Mouse (Mus musculus): ENCODE measurements around the gene Ccnjl.

The Ccnjl gene

DNA sequence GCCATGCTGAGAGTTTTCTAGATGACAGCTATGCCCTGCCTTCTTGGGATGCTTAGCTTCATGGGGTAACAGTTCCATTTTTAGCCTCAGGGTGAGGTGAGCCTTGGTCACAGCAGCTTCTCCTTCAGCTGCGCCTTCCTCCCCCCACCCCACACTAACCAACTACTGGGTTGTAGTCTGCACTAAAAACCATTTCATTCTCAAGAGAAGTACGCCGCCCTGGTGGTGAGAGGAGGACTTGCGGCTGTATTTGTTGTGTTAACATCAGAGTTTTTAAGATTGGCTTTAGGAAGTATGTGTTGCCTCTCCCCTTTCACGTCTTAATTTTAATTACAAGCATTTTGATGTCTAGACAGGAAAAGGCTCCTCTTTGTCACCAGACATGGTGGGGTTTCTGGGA, 39.7 kb downstream of the Ccnjl start:
- peak in 1 of 2 experiments; percentile 45 for DNase-seq (ENCODE audit: low spot score in 2 of 2)

DNA sequence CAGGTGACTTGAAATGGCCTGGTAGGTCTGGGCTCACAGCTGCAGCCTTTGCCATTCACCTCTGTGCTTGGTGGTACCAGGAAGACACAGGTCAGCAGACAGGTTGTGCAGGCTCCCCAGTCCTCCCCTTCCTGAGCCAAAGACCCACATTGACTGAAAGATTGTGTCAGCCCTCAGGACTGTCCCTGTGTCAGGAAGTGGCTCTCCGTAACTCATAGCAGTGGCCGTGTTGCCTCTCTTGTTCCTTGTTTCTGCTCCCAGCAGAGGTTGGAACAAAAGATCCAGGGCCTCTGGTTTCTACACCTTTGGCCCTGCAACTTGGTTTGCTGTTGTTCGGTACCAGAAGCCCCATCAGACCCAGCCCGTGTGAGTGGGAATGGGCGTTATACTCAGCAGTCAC, 40.6 kb downstream of the Ccnjl start:
- no peak for DNase-seq (ENCODE audit: low spot score in 2 of 2)

DNA sequence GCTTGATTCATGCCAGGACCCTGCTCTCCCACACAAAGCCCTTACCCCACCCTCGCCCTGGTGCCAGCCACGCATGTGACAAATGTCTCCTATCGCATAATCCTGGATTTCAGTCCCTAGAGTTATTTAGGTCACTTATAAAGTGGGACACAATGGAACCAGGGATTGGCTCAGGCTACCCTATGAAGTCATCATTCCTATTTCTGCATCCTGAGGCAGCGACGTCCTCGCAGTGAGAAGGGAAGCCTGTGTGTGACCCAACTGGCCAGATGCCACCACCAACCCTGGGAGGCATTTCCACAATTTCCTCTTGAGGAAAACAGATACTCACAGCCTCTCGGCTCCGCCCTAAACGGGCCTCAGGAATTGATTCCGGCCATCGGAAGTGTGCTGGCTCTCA, 41.0 kb downstream of the Ccnjl start:
- DNase-seq (ENCODE audit: low spot score in 2 of 2) = peak in 1 of 2 experiments; percentile 38

DNA sequence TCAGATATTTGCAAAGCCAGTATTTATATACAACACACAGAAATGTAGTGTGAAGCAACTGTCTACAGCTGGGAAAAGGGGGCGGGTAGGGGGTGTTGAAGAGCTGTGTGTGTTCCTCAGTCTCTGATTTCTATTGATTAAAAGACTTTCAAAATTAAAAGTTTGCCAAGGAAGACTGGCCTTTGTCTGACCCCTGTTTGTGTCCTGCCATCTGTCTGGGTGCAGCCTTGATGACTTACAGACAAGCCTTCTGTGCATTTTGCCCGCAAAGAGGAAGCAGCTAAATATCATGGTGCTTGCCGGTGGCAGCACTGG, 46.4 kb downstream of the Ccnjl start:
- DNase-seq (ENCODE audit: low spot score in 2 of 2) = no peak

- no peak for DNase-seq (ENCODE audit: low spot score in 2 of 2)
Observed at GRCm38 (mm10) chr11:43575376-43576151, 47.0 kb downstream of the Ccnjl start.

DNA sequence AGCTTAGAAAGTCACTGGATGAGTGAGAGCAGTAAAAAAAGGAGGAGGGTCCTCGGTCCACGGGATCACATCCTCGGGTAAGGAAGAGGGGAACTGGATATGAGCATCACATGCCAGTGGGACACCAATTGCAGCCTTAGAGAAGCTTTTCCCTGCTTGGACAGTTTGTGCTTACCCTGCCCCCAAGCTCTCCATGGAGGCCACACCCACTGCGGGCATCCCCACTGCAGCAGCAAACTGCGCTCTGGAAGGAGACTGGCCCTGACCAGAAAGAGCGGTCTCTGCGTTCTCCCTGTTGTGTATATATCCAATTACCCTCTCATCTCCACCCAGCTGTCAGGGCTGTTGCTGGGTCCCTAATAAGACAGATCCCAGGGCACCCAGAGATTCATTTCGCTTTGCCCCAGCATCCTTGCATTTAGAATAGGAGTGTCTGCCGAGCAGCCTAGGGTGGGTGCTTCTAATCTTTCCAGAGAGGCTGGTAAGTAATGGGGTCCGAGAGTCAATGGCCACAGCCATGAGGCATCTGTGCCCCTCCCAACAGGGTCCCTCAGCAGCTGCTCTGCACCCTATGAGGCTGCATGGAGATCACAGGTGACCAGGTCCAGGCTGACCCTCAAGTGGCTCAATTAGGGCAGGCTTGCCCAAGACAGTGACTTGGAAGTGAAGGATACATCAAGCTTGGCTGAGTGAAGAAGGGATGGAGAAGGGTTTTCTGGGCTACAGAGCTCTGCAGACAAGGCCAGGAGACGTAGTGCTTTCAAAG, 49.3 kb downstream of the Ccnjl start:
- DNase-seq (ENCODE audit: low spot score in 2 of 2) = no peak

GRCm38 (mm10) chr11:43585211-43586005, 56.8 kb downstream of the Ccnjl start:
- DNase-seq (ENCODE audit: low spot score in 2 of 2) = no peak

GRCm38 (mm10) chr11:43586324-43587090, 57.9 kb downstream of the Ccnjl start, which contains the start of gene 4933415A04Rik:
Gene 4933415A04Rik, plus strand, starts transcription at chr11:43587040.
- peak in 1 of 2 experiments; percentile 69 for DNase-seq (ENCODE audit: low spot score in 2 of 2)

DNA sequence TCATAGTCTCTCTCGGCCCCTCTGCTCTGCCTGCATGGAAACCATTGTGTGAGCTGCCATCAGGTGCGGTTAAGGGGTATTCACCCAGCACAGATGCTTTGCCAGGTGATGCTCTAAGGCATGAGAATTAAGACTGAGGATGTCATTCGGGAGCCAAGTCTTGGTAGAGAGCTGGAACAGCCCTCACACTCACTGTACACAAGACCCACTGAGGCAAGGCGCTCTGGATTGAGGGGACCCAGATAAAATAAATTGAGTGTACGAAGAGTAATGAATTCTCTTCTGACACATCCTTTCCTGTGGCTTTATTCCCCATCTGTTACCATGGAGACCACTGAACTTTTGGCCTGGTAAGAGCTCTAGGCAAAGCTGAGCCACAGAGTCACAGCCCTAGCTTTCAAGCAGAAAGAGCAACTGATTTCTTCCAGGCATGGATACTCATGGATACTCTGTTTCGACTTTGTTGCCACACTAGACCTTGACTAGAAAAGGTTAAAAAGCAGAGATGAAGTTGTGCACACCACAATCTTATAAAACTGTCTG, 61.0 kb downstream of the Ccnjl start:
- no peak for DNase-seq (ENCODE audit: low spot score in 2 of 2)

GRCm38 (mm10) chr11:43601440-43601839, 72.9 kb downstream of the Ccnjl start, which contains the start of gene Fabp6:
Gene Fabp6, minus strand, starts transcription at chr11:43601540.
- DNase-seq (ENCODE audit: low spot score in 2 of 2) = no peak

- DNase-seq (ENCODE audit: low spot score in 2 of 2) = no peak
Observed at GRCm38 (mm10) chr11:43604207-43604606, 75.6 kb downstream of the Ccnjl start.

DNA sequence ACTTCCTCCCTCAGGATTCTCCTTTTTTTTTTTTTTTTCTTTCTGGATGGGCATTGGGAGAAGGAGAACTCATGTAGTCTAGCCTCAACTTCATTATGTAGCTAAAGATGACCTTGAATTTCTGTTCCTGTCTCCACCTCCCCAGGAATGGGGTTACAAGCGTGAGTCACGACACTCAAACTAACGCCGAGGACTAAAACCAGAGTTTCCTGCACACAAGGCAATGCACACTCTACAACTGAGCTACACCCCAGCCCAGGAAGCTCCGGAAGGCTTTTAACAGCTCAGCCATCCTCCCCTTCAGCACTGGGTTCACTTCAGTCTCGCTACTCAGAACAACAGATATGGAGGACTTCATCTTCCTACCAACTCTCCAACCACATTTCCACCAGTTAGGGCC, 76.3 kb downstream of the Ccnjl start:
- no peak for DNase-seq (ENCODE audit: low spot score in 2 of 2)

GRCm38 (mm10) chr11:43605859-43606258, 77.3 kb downstream of the Ccnjl start:
- no peak for DNase-seq (ENCODE audit: low spot score in 2 of 2)

GRCm38 (mm10) chr11:43608440-43608839, 79.9 kb downstream of the Ccnjl start:
- DNase-seq (ENCODE audit: low spot score in 2 of 2) = no peak

GRCm38 (mm10) chr11:43610006-43610661, 81.5 kb downstream of the Ccnjl start:
- DNase-seq (ENCODE audit: low spot score in 2 of 2) = peak in 1 of 2 experiments; percentile 29

- no peak for DNase-seq (ENCODE audit: low spot score in 2 of 2)
Observed at GRCm38 (mm10) chr11:43610662-43611033, 82.1 kb downstream of the Ccnjl start.

GRCm38 (mm10) chr11:43612834-43613488, 84.4 kb downstream of the Ccnjl start:
- DNase-seq (ENCODE audit: low spot score in 2 of 2) = peak in 1 of 2 experiments; percentile 91

- DNase-seq (ENCODE audit: low spot score in 2 of 2) = no peak
Observed at GRCm38 (mm10) chr11:43617924-43618323, 89.3 kb downstream of the Ccnjl start.

DNA sequence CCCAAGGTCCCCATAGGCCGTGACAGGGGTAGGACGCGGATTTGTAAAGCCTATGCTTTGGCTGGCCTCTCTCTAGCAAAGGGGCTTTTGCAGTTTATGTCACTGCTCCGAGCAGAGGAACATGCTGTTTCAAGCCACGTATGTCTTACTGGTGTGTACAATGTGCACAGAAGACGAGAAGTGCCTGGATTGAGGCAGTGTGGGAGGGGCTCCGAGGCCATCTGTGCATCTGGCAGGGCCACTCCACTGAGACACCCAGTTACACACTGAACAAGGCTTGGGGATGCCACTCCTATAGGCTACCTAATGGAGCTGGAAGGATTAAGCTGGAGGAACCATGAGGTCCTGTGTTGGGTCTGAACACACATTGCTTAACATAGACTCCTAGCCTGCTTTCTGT, 89.8 kb downstream of the Ccnjl start:
- DNase-seq (ENCODE audit: low spot score in 2 of 2) = no peak

GRCm38 (mm10) chr11:43621769-43622168, 93.2 kb downstream of the Ccnjl start:
- DNase-seq (ENCODE audit: low spot score in 2 of 2) = no peak

Measured in left cerebral cortex, adult 9 months (tissue).